Mouse (Mus musculus): ENCODE measurements around the gene Mettl22. TPM values are rescaled to one million over a fixed set of nuclear protein-coding genes. Genes with fewer than 3 reads are reported as not detected.

The Mettl22 gene
- total and polyA plus RNA-seq, 2 experiments = 17.2 to 29.0 TPM

DNA sequence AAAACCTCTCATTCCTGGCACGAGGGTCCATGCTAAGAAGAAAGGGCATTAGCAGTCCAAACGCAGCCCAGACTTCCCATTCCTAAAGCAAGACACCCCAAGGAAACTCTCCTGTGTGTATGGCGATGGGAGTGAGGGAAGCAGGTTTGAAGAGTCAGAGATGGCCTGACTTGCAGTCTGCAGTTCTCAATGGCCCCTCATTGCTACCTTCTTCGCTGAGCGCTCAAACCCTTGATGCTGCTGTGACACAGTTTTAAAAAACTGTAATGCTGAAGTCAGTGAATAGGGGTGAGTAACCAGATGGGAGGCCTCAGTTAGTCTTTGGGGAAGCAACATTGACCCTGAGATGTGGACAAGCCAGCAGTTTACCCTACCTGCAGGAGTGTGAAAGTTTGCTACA lies 44.9 kb upstream of the Mettl22 start:
- no peaks in the 10 kb centered on the region for H3K36me3 ChIP-seq (ENCODE audit: control insufficient read depth, insufficient read depth, low read length)
- H3K27me3 ChIP-seq (ENCODE audit: control insufficient read depth, insufficient read depth, low read length) = peaks cover 6% of the 10 kb centered on the region; the same call in 1 of the 2 replicates
- no peaks in the 10 kb centered on the region for H3K79me2 ChIP-seq (ENCODE audit: control insufficient read depth, insufficient read depth, low read length)
- no peak for DNase-seq (ENCODE audit: extremely low read depth, low read depth, low spot score)
- no peak overlapping the region for H3K9ac ChIP-seq (ENCODE audit: low read depth, low read length)
- no peaks in the 10 kb centered on the region for H3K4me1 ChIP-seq (ENCODE audit: control insufficient read depth, insufficient read depth, low read length)
- 79% methylated on average over 5 of the region's 5 CpGs for WGBS
- no peak overlapping the region for H3K4me3 ChIP-seq (ENCODE audit: insufficient read depth, low read depth, low read length)
- TF ChIP-seq POLR2A (IDR thresholded peaks at IDR 0.05; ENCODE audit: extremely low read depth, insufficient read depth, low read length) = no peak
- TF ChIP-seq CTCF (IDR thresholded peaks at IDR 0.05; ENCODE audit: low read depth, low read length) = no peak
- no peak overlapping the region for H3K27ac ChIP-seq (replicated peaks; ENCODE audit: insufficient read depth, low read depth, low read length)

DNA sequence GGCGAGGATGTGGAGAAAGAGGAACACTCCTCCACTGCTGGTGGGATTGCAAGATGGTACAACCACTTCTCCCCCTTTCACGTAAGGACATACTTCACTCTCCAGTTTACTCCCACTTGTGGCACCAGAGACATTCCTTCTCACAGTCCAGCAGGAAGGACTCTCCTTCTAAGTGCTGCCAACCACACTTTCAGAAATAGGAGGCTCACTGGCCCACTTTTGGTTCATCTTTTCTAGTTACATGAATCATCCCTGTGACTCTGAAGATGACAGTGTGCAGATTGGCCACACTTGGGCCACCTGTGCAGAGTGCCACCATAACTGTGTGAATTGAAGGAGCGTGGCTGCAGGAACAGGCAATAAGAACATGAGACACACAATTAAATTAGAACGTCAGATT lies 41.1 kb upstream of the Mettl22 start:
- no peak overlapping the region for H3K4me3 ChIP-seq (ENCODE audit: insufficient read depth, low read depth, low read length)
- 90% methylated on average over 4 of the region's 4 CpGs for WGBS

DNA sequence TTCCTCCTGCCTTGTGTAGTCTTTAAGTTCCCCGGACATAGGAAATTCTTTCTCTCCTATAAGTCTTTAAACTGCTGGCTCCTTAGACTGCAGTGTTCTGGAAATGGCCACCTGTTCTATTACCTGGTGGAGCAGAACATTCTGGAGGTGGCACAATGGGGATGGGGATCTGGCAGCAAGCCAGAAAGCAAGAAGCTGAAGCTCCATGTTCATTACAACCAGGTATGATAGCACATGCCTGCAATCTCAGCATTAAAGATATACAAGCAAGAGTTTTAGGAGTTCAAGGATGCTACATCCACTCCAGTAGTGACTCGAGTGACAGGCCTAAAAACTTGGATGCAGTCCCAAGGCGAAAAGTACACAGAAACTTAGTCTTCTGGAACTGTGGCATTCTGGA lies 38.0 kb upstream of the Mettl22 start:
- TF ChIP-seq CTCF (IDR thresholded peaks at IDR 0.05; ENCODE audit: low read depth, low read length) (no peak), POLR2A (IDR thresholded peaks at IDR 0.05; ENCODE audit: extremely low read depth, insufficient read depth, low read length) (no peak)
- Histone ChIP-seq H3K27me3 (ENCODE audit: control insufficient read depth, insufficient read depth, low read length) (no peaks in the 10 kb centered on the region), H3K4me1 (ENCODE audit: control insufficient read depth, insufficient read depth, low read length) (no peaks in the 10 kb centered on the region), H3K4me3 (ENCODE audit: insufficient read depth, low read depth, low read length) (no peak overlapping the region), H3K9ac (ENCODE audit: low read depth, low read length) (no peak overlapping the region), H3K79me2 (ENCODE audit: control insufficient read depth, insufficient read depth, low read length) (no peaks in the 10 kb centered on the region), H3K36me3 (ENCODE audit: control insufficient read depth, insufficient read depth, low read length) (no peaks in the 10 kb centered on the region), H3K27ac (replicated peaks; ENCODE audit: insufficient read depth, low read depth, low read length) (no peak overlapping the region)
- 88% methylated on average over 3 of the region's 3 CpGs for WGBS
- DNase-seq (ENCODE audit: extremely low read depth, low read depth, low spot score) = no peak

More for the DNA sequence above, 41.1 kb upstream of the Mettl22 start:
- DNase-seq (ENCODE audit: extremely low read depth, low read depth, low spot score) = no peak
- Histone ChIP-seq H3K4me1 (ENCODE audit: control insufficient read depth, insufficient read depth, low read length) (no peaks in the 10 kb centered on the region), H3K36me3 (ENCODE audit: control insufficient read depth, insufficient read depth, low read length) (no peaks in the 10 kb centered on the region), H3K79me2 (ENCODE audit: control insufficient read depth, insufficient read depth, low read length) (no peaks in the 10 kb centered on the region), H3K27me3 (ENCODE audit: control insufficient read depth, insufficient read depth, low read length) (peaks cover 6% of the 10 kb centered on the region; the same call in 1 of the 2 replicates), H3K9ac (ENCODE audit: low read depth, low read length) (no peak overlapping the region), H3K27ac (replicated peaks; ENCODE audit: insufficient read depth, low read depth, low read length) (no peak overlapping the region)
- no peak for TF ChIP-seq POLR2A (IDR thresholded peaks at IDR 0.05; ENCODE audit: extremely low read depth, insufficient read depth, low read length)

DNA sequence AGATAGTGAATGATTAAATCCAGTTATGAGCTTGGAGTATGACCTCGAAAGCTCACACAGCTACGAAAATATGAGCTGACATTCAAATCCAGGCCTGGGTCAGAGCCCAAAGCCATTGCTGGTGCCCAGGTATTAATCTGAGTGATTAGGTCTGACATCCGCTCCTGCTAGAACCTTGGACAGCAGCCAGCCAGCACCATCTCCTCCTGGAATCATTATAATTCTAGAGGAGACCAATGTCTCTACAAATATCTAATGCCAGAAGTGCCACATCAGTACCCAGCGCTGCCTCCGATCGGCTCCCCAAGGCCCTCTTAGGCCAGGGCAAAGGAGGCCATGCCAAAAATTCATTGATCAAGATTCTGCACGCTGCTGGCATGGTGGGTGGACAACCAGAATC lies 25.7 kb upstream of the Mettl22 start:
- H3K79me2 ChIP-seq (ENCODE audit: control insufficient read depth, insufficient read depth, low read length) = no peaks in the 10 kb centered on the region
- no peak for DNase-seq (ENCODE audit: extremely low read depth, low read depth, low spot score)
- H3K27ac ChIP-seq (replicated peaks; ENCODE audit: insufficient read depth, low read depth, low read length) = no peak overlapping the region
- no peak overlapping the region for H3K9ac ChIP-seq (ENCODE audit: low read depth, low read length)
- no peak overlapping the region for H3K4me3 ChIP-seq (ENCODE audit: insufficient read depth, low read depth, low read length)
- TF ChIP-seq POLR2A (IDR thresholded peaks at IDR 0.05; ENCODE audit: extremely low read depth, insufficient read depth, low read length) (no peak), CTCF (IDR thresholded peaks at IDR 0.05; ENCODE audit: low read depth, low read length) (no peak)
- no peaks in the 10 kb centered on the region for H3K36me3 ChIP-seq (ENCODE audit: control insufficient read depth, insufficient read depth, low read length)
- H3K27me3 ChIP-seq (ENCODE audit: control insufficient read depth, insufficient read depth, low read length) = no peaks in the 10 kb centered on the region
- WGBS = 72% methylated on average over 7 of the region's 7 CpGs
- no peaks in the 10 kb centered on the region for H3K4me1 ChIP-seq (ENCODE audit: control insufficient read depth, insufficient read depth, low read length)

DNA sequence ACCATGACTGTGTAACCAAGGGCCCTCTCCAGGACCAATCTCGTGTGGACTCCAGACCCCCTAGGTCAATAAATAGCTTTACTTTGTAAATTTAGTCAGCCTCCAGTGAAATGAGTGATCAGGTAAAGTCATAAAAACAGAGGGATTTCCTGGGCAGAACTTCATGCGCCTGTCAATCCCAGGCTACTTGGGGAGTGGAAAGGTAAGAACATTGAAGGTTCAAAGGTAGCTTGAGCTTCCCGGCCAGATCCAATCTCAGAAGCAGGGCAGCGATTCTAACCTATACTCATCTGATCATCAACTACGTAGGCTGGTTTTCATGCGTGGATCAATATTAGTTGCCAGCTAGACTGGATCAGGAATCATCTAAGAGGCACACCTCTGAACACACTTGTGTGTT lies 24.3 kb upstream of the Mettl22 start:
- Histone ChIP-seq H3K27ac (replicated peaks; ENCODE audit: insufficient read depth, low read depth, low read length) (no peak overlapping the region), H3K27me3 (ENCODE audit: control insufficient read depth, insufficient read depth, low read length) (no peaks in the 10 kb centered on the region), H3K9ac (ENCODE audit: low read depth, low read length) (no peak overlapping the region), H3K4me1 (ENCODE audit: control insufficient read depth, insufficient read depth, low read length) (no peaks in the 10 kb centered on the region), H3K79me2 (ENCODE audit: control insufficient read depth, insufficient read depth, low read length) (no peaks in the 10 kb centered on the region), H3K36me3 (ENCODE audit: control insufficient read depth, insufficient read depth, low read length) (no peaks in the 10 kb centered on the region), H3K4me3 (ENCODE audit: insufficient read depth, low read depth, low read length) (no peak overlapping the region)
- no peak for DNase-seq (ENCODE audit: extremely low read depth, low read depth, low spot score)
- TF ChIP-seq POLR2A (IDR thresholded peaks at IDR 0.05; ENCODE audit: extremely low read depth, insufficient read depth, low read length) (no peak), CTCF (IDR thresholded peaks at IDR 0.05; ENCODE audit: low read depth, low read length) (no peak)
- WGBS = 77% methylated on average over 6 of the region's 6 CpGs

DNA sequence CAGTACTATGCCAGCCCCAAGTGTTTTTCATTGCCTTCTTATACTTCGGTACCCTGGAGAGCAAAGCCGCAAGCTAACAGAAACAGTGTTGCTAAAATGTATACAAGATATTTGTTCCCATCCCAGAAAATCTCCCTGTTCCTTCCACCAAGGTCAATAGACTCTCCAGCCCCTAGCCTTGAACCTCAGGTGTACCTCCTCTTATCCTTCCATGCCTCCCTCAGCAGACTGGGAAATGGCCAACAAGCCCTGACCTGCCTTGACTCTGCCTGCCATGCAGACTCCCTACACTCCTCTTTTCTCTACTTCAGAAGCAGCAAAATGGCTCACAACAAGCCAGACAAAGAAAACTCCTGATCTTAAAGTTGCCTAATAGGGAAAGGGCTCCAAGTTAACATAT lies 17.3 kb upstream of the Mettl22 start:
- 95% methylated on average over 2 of the region's 2 CpGs for WGBS

More for the DNA sequence above, 17.3 kb upstream of the Mettl22 start:
- TF ChIP-seq CTCF (IDR thresholded peaks at IDR 0.05; ENCODE audit: low read depth, low read length) (no peak), POLR2A (IDR thresholded peaks at IDR 0.05; ENCODE audit: extremely low read depth, insufficient read depth, low read length) (no peak)
- Histone ChIP-seq H3K79me2 (ENCODE audit: control insufficient read depth, insufficient read depth, low read length) (no peaks in the 10 kb centered on the region), H3K27me3 (ENCODE audit: control insufficient read depth, insufficient read depth, low read length) (no peaks in the 10 kb centered on the region), H3K4me3 (ENCODE audit: insufficient read depth, low read depth, low read length) (no peak overlapping the region), H3K27ac (replicated peaks; ENCODE audit: insufficient read depth, low read depth, low read length) (no peak overlapping the region), H3K4me1 (ENCODE audit: control insufficient read depth, insufficient read depth, low read length) (no peaks in the 10 kb centered on the region), H3K9ac (ENCODE audit: low read depth, low read length) (no peak overlapping the region), H3K36me3 (ENCODE audit: control insufficient read depth, insufficient read depth, low read length) (no peaks in the 10 kb centered on the region)
- no peak for DNase-seq (ENCODE audit: extremely low read depth, low read depth, low spot score)
